Mouse (Mus musculus) embryonic stem cell, embryonic (primary cell): ENCODE results near the gene Olfr1173.

ENCODE experiments used
- CTCF ChIA-PET, 4 experiments: fragments of 300-600 bp in 2 of 4; fragments of 350-600 bp in 2 of 4; sonication (Branson Sonifier 250); formaldehyde crosslinking; loops; one replicate each; lab custom pipeline; 2022; ENCODE audit warnings: inconsistent platforms in 2 of 4; lab: Charles Lee
- POLR2A ChIA-PET, 4 experiments: fragments of 300-600 bp in 2 of 4; fragments of 350-600 bp in 2 of 4; sonication (Branson Sonifier 250); formaldehyde crosslinking; loops; one replicate each; lab custom pipeline; 2022; ENCODE audit warnings: antibody characterized with exemption in 4 of 4, inconsistent platforms in 1 of 4; lab: Charles Lee

Olfr1173 gene

GRCm38 (mm10) chr2:88279775-88280174, at the start of gene Olfr1173:
Gene Olfr1173 (minus strand): TSS chr2:88279875.
- POLR2A ChIA-PET: no interaction called here
- CTCF ChIA-PET: no interaction called here

- CTCF ChIA-PET: no interaction called here
Measured at GRCm38 (mm10) chr2:88327115-88327514, 47.4 kb upstream of the Olfr1173 start, which contains the start of gene Olfr1175-ps. Gene Olfr1175-ps (minus strand): TSS chr2:88327215.

GRCm38 (mm10) chr2:88315035-88315434, 35.4 kb upstream of the Olfr1173 start, which contains the start of gene Olfr1174-ps:
Gene Olfr1174-ps (minus strand): TSS chr2:88315135.
- CTCF ChIA-PET: no interaction called here

More at GRCm38 (mm10) chr2:88327115-88327514, 47.4 kb upstream of the Olfr1173 start, which contains the start of gene Olfr1175-ps:
- POLR2A ChIA-PET: no interaction called here

GRCm38 (mm10) chr2:88228234-88228633, 51.4 kb downstream of the Olfr1173 start, which contains the start of gene Olfr1170:
Gene Olfr1170 (minus strand): TSS chr2:88228334.
- CTCF ChIA-PET: no interaction called here
- POLR2A ChIA-PET: no interaction called here

More at GRCm38 (mm10) chr2:88315035-88315434, 35.4 kb upstream of the Olfr1173 start, which contains the start of gene Olfr1174-ps:
- POLR2A ChIA-PET: no interaction called here
